Mouse (Mus musculus) spleen, adult 2 months (tissue): Measurements from ENCODE around the gene Tsku.

ENCODE experiments used
- CTCF ChIP-seq: fragments of 200-500 bp; IDR thresholded peaks from 2 replicates; pipeline ENCODE4 v1.5.1; 2011; ENCODE audit warnings: mild to moderate bottlenecking, inconsistent platforms; ENCODE audit not compliant: insufficient read depth, insufficient read length, insufficient replicate concordance; ENCODE audit errors: extremely low read depth
- POLR2A ChIP-seq: fragments of 200-500 bp; IDR thresholded peaks from 2 replicates; pipeline ENCODE4 v1.6.1; 2011; ENCODE audit warnings: low read depth, low read length, inconsistent platforms

- TF ChIP-seq POLR2A: no peak
- TF ChIP-seq CTCF: no peak
Measured at GRCm38 (mm10) chr7:98390486-98390885, 29.4 kb upstream of the Tsku start.
